Mouse (Mus musculus): Measurements from ENCODE around the gene Olfr135. TPM values are rescaled to one million over a fixed set of nuclear protein-coding genes. Genes with fewer than 3 reads are reported as not detected.

Gene Olfr135
- total RNA-seq (2012; rRNA removed) (not detected in 2 replicates), total RNA-seq (2014; rRNA removed) (not detected in 2 replicates), polyA plus RNA-seq (2012; ENCODE audit: insufficient read length, low read depth) (not detected in 2 replicates)

- Histone ChIP-seq H3K27ac (ENCODE audit: insufficient read depth, low read depth) (no peak within 1 kb of the TSS), H3K36me3 (replicated peaks in 1 of 2; ENCODE audit: control insufficient read depth in 1 of 2, insufficient read depth in 1 of 2, low read length in 1 of 2) (no peaks in the 10 kb centered on the region), H3K79me2 (replicated peaks; ENCODE audit: control insufficient read depth, extremely low read depth, insufficient read depth, poor library complexity, severe bottlenecking) (no peaks in the 10 kb centered on the region), H3K27me3 (replicated peaks) (no peaks in the 10 kb centered on the region), H3K4me1 (ENCODE audit: control insufficient read depth in 1 of 2, insufficient read depth in 2 of 2) (no peaks in the 10 kb centered on the region), H3K9ac (ENCODE audit: insufficient read depth, low read depth) (no peak within 1 kb of the TSS), H3K4me3 (replicated peaks in 1 of 3; ENCODE audit: low read depth in 2 of 3, low read length in 2 of 3, poor library complexity in 1 of 3) (no peak within 1 kb of the TSS), H3K9me3 (replicated peaks; ENCODE audit: low read length) (peaks cover 10% of the 10 kb centered on the region), H3K4me2 (ENCODE audit: insufficient read depth, low read depth, poor library complexity, severe bottlenecking) (no peak within 1 kb of the TSS)
- no peak for TF ChIP-seq UBTF (IDR thresholded peaks at IDR 0.05; ENCODE audit: low read depth, low read length)
- no peak for TF ChIP-seq E2F4 (IDR thresholded peaks at IDR 0.05; ENCODE audit: insufficient replicate concordance, low read depth, low read length)
- TF ChIP-seq USF1 (IDR thresholded peaks at IDR 0.05; ENCODE audit: low read depth, low read length): no peak
- TF ChIP-seq MAFK (IDR thresholded peaks at IDR 0.05; ENCODE audit: insufficient replicate concordance, low read length): no peak
- no peak for TF ChIP-seq IRF4 (IDR thresholded peaks at IDR 0.05; ENCODE audit: low read depth, low read length)
- in situ Hi-C loops (cut with MboI; ENCODE audit: low pct_ligation_motif_present, low pct_unique_long_range_greater_than_20kb, low sequenced_read_pairs) (no loop called here), dilution Hi-C loops (cut with MboI; ENCODE audit: extremely low pct_ligation_motif_present, extremely low pct_unique_long_range_greater_than_20kb, low sequenced_read_pairs) (no loop called here)
- no peak for DNase-seq (ENCODE audit: extremely low read depth)
These were observed at the start of gene Olfr135 for GRCm38 (mm10) chr17:38204035-38204434. Olfr135 (plus strand) TSS chr17:38204335.

DNA sequence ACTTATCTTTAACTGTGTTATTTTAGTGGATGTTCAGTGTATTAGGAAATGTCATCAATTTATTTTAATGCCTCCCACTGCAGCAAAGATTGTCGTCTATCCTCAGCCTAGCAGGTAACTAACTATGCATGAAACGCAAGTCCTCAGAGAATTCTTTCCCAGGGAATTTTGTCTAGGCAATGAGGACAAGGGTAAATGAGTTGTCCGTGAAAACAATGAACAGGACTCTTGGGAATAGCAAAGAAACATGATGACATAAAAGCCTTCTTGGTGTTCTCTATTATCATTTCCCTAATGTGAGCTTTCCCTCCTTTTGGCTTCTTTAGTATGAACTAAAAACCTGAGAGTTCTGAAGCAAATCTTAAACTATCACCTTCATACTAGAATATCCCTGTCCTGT is 33.0 kb upstream of the Olfr135 start, which contains the start of gene Olfr134:
TSS of gene Olfr134 (plus strand) at position 301 of the 400 bp plus-strand sequence.
- Histone ChIP-seq H3K4me2 (ENCODE audit: insufficient read depth, low read depth, poor library complexity, severe bottlenecking) (no peak within 1 kb of the TSS), H3K4me1 (ENCODE audit: control insufficient read depth in 1 of 2, insufficient read depth in 2 of 2) (no peaks in the 10 kb centered on the region), H3K79me2 (replicated peaks; ENCODE audit: control insufficient read depth, extremely low read depth, insufficient read depth, poor library complexity, severe bottlenecking) (no peaks in the 10 kb centered on the region), H3K27me3 (replicated peaks) (no peaks in the 10 kb centered on the region), H3K9ac (ENCODE audit: insufficient read depth, low read depth) (no peak within 1 kb of the TSS), H3K36me3 (replicated peaks in 1 of 2; ENCODE audit: control insufficient read depth in 1 of 2, insufficient read depth in 1 of 2, low read length in 1 of 2) (no peaks in the 10 kb centered on the region), H3K4me3 (replicated peaks in 1 of 3; ENCODE audit: low read depth in 2 of 3, low read length in 2 of 3, poor library complexity in 1 of 3) (no peak within 1 kb of the TSS), H3K9me3 (replicated peaks; ENCODE audit: low read length) (peaks cover 6% of the 10 kb centered on the region), H3K27ac (ENCODE audit: insufficient read depth, low read depth) (no peak within 1 kb of the TSS)
- dilution Hi-C loops (cut with MboI; ENCODE audit: extremely low pct_ligation_motif_present, extremely low pct_unique_long_range_greater_than_20kb, low sequenced_read_pairs) (no loop called here), in situ Hi-C loops (cut with MboI; ENCODE audit: low pct_ligation_motif_present, low pct_unique_long_range_greater_than_20kb, low sequenced_read_pairs) (no loop called here)
- DNase-seq (ENCODE audit: extremely low read depth): no peak
- TF ChIP-seq BHLHE40 (IDR thresholded peaks at IDR 0.05; ENCODE audit: low read depth, low read length): no peak
- TF ChIP-seq GABPA (IDR thresholded peaks at IDR 0.05; ENCODE audit: insufficient replicate concordance, low read depth, low read length): no peak
- TF ChIP-seq POLR2A (IDR thresholded peaks at IDR 0.05; ENCODE audit: low read depth, low read length): no peak
- no peak for TF ChIP-seq MAZ (IDR thresholded peaks at IDR 0.05; ENCODE audit: low read depth, low read length)

Other genes with a start within 250 kb of the Olfr135 start
- gene Olfr129, start 144.3 kb upstream of the Olfr135 start, total RNA-seq (2012; rRNA removed): not detected in 2 replicates
- not detected in 2 replicates for gene Olfr129, start 144.3 kb upstream of the Olfr135 start, total RNA-seq (2014; rRNA removed)
- not detected in 2 replicates for gene Olfr129, start 144.3 kb upstream of the Olfr135 start, polyA plus RNA-seq (2012; ENCODE audit: insufficient read length, low read depth)
- not detected in 2 replicates for gene Olfr130, start 140.4 kb upstream of the Olfr135 start, total RNA-seq (2012; rRNA removed)
- gene Olfr130, start 140.4 kb upstream of the Olfr135 start, total RNA-seq (2014; rRNA removed): not detected in 2 replicates
- gene Olfr130, start 140.4 kb upstream of the Olfr135 start, polyA plus RNA-seq (2012; ENCODE audit: insufficient read length, low read depth): not detected in 2 replicates
- not detected in 2 replicates for gene Olfr131, start 115.6 kb upstream of the Olfr135 start, total RNA-seq (2012; rRNA removed)
- gene Olfr131, start 115.6 kb upstream of the Olfr135 start, total RNA-seq (2014; rRNA removed): not detected in 2 replicates
- not detected in 2 replicates for gene Olfr131, start 115.6 kb upstream of the Olfr135 start, polyA plus RNA-seq (2012; ENCODE audit: insufficient read length, low read depth)
- gene Olfr132, start 69.8 kb upstream of the Olfr135 start, total RNA-seq (2012; rRNA removed): not detected in 2 replicates
- gene Olfr132, start 69.8 kb upstream of the Olfr135 start, total RNA-seq (2014; rRNA removed): not detected in 2 replicates
- gene Olfr132, start 69.8 kb upstream of the Olfr135 start, polyA plus RNA-seq (2012; ENCODE audit: insufficient read length, low read depth): not detected in 2 replicates
- not detected in 2 replicates for gene Olfr133, start 59.1 kb upstream of the Olfr135 start, total RNA-seq (2012; rRNA removed)
- gene Olfr133, start 59.1 kb upstream of the Olfr135 start, total RNA-seq (2014; rRNA removed): not detected in 2 replicates
- gene Olfr133, start 59.1 kb upstream of the Olfr135 start, polyA plus RNA-seq (2012; ENCODE audit: insufficient read length, low read depth): not detected in 2 replicates
- gene Olfr134, start 32.9 kb upstream of the Olfr135 start, total RNA-seq (2012; rRNA removed): not detected in 2 replicates
- not detected in 2 replicates for gene Olfr134, start 32.9 kb upstream of the Olfr135 start, total RNA-seq (2014; rRNA removed)
- gene Olfr134, start 32.9 kb upstream of the Olfr135 start, polyA plus RNA-seq (2012; ENCODE audit: insufficient read length, low read depth): not detected in 2 replicates
- not detected in 2 replicates for gene Olfr138, start 56.7 kb downstream of the Olfr135 start, total RNA-seq (2012; rRNA removed)
- not detected in 2 replicates for gene Olfr138, start 56.7 kb downstream of the Olfr135 start, total RNA-seq (2014; rRNA removed)
- gene Olfr138, start 56.7 kb downstream of the Olfr135 start, polyA plus RNA-seq (2012; ENCODE audit: insufficient read length, low read depth): not detected in 2 replicates
- not detected in 2 replicates for gene Olfr137, start 103.2 kb downstream of the Olfr135 start, total RNA-seq (2012; rRNA removed)
- gene Olfr137, start 103.2 kb downstream of the Olfr135 start, total RNA-seq (2014; rRNA removed): not detected in 2 replicates
- not detected in 2 replicates for gene Olfr137, start 103.2 kb downstream of the Olfr135 start, polyA plus RNA-seq (2012; ENCODE audit: insufficient read length, low read depth)
- not detected in 2 replicates for gene Olfr136, start 125.5 kb downstream of the Olfr135 start, total RNA-seq (2012; rRNA removed)
- not detected in 2 replicates for gene Olfr136, start 125.5 kb downstream of the Olfr135 start, total RNA-seq (2014; rRNA removed)
- gene Olfr136, start 125.5 kb downstream of the Olfr135 start, polyA plus RNA-seq (2012; ENCODE audit: insufficient read length, low read depth): not detected in 2 replicates
- not detected in 2 replicates for gene Esp36, start 215.8 kb downstream of the Olfr135 start, total RNA-seq (2012; rRNA removed)
- not detected in 2 replicates for gene Esp36, start 215.8 kb downstream of the Olfr135 start, total RNA-seq (2014; rRNA removed)
- not detected in 2 replicates for gene Esp36, start 215.8 kb downstream of the Olfr135 start, polyA plus RNA-seq (2012; ENCODE audit: insufficient read length, low read depth)

All from CH12.LX (cell line).